Comparison of ENCODE assay signal across 17 mouse cellular contexts in the genomic region with DNA sequence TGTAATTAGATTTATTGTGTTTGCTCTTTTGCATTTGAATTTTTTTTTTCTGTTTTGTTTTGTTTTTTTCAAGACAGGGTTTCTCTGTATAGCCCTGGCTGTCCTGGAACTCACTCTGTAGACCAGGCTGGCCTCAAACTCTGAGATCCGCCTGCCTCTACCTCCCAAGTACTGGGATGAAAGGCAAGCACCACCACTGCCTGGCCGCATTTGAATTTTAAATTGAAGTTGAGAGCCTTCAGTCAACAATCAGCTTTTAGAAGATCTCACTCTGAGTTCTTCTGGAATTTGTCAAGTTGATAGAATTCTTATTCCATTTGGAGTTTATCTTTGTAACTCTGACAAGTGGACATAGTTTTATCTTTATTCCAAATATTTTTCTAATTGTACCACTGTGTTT.
DNase-seq lines count a peak whose midpoint lies in the region; TF ChIP-seq lines count a peak whose summit lies in the region.
"Had no signal": no experiment of that assay in that cellular context is flagged by ENCODE, and none has a peak within 500 bp of the region (broad histone marks: within the 10 kb centered on the region; RNA-seq: fewer than 3 reads in every experiment).

No protein-coding gene starts in this region.

- no peak overlapping the region for H3K4me3 ChIP-seq in gastrocnemius, adult 2 months
- H3K4me3 ChIP-seq: embryonic facial prominence, embryonic 13.5 days; embryonic facial prominence, embryonic 15.5 days; erythroblast, embryonic 14.5 days; forebrain, embryonic 10.5 days; forebrain, embryonic 12.5 days had no signal

- no peak for TF ChIP-seq CTCF in gastrocnemius, adult 2 months (IDR thresholded peaks at IDR 0.05)

- peak; percentile 70 for DNase-seq in ES-CJ7 (ENCODE audit: low read depth, low spot score)
- peak; percentile 87 for DNase-seq in R1 (ENCODE audit: low read depth, low spot score)
- DNase-seq in kidney, adult 18-20 months = no peak
- no peak for DNase-seq in embryo, embryonic 10.5 days (ENCODE audit: low spot score)
- DNase-seq in gastrocnemius, adult 2 months = no peak
- DNase-seq: adrenal gland, adult 8-10 months; adrenal gland, postnatal 14 days; cerebellum, adult 11-12 months; cerebellum, adult 2 months; cerebellum, adult 9-10 months; cerebellum, postnatal 10 days; cerebellum, postnatal 25 days had no signal

- intact Hi-C loops in gastrocnemius, adult 2 months (cut with DNase I) = no loop called here

- H3K27ac ChIP-seq in gastrocnemius, adult 2 months = no peak overlapping the region
- H3K27ac ChIP-seq: embryonic facial prominence, embryonic 13.5 days; embryonic facial prominence, embryonic 15.5 days; forebrain, embryonic 12.5 days had no signal

Comparison
In these comparisons a context has a peak if more than half of its experiments do, and no peak if none do; other contexts are left out.
1. DNase-seq: peak in ES-CJ7 (single experiment) and R1 (single experiment); none in kidney, adult 18-20 months (single experiment), embryo, embryonic 10.5 days (single experiment) and gastrocnemius, adult 2 months (single experiment).